Mouse (Mus musculus): ENCODE results near the gene Comp. TPM values are rescaled to one million over a fixed set of nuclear protein-coding genes. Genes with fewer than 3 reads are reported as not detected.

Gene Comp
- polyA plus RNA-seq, 1 experiment from 2014 or later, result not detected

DNA sequence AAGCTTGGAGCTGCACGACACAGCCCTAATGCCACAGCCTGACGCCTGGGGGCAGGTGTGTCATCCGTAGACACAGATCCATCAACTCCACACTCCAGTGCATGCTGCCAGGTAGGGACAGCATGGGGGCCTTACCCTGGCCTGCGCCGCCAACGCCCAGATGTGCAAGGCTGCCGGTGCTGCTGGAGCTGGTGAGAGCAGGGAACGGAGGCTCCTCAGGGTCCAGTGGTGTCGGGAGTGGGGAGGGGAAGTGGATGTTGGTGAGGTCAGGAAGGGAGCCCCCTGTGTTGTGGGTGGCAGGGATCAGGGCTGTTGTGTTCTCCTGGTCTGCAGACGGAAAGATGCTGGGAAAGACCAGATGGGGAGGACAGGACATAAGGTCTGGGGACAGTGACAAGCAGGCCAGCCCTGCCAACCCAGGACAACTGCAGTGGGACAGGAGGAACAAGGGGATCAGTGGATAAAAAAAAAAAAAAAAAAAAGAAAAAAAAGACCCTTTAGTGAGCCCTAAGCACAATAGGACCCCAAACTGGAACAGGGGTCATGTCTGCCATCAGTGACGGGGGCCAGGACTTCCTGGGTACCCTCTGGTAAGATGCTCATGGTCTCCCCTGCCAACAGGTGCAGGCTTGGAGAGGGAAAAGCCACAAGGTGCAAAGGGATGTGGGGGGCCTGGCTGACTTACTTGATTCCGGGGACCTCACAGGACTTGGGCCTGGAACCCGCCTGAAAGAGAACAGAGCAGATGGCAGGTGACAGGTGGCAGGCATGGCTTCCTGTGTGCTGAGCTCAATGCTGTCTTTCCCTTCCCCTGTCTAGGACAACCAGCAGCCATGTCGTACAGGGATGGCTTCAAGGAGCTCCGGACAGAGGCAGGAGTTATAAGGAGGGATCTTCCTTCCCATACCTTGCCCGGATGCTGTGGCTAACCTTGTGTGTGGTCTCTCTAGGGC lies 24.5 kb downstream of the Comp start:
- no peaks in the 10 kb centered on the region for H3K9me3 ChIP-seq (replicated peaks; ENCODE audit: control insufficient read depth, low read length)
- 87% methylated on average over 16 of the region's 16 CpGs for WGBS
- no peak overlapping the region for H3K4me3 ChIP-seq (ENCODE audit: low read depth, low read length)
- no peak overlapping the region for H3K27ac ChIP-seq (ENCODE audit: low read depth, low read length)
- H3K9ac ChIP-seq (ENCODE audit: low read length), result no peak overlapping the region
- no peaks in the 10 kb centered on the region for H3K4me1 ChIP-seq (ENCODE audit: control insufficient read depth, insufficient read depth, low read length)
- ATAC-seq, result no peak
- no peak for DNase-seq (ENCODE audit: low spot score)
- H3K27me3 ChIP-seq (replicated peaks; ENCODE audit: control insufficient read depth, insufficient read depth, low read length), result no peaks in the 10 kb centered on the region
- H3K4me2 ChIP-seq (ENCODE audit: low read length), result no peak overlapping the region
- H3K36me3 ChIP-seq (ENCODE audit: control insufficient read depth, insufficient read depth, low read length), result peaks cover 5% of the 10 kb centered on the region

GRCm38 (mm10) chr8:70404212-70404611 lies 30.9 kb downstream of the Comp start:
- no peak overlapping the region for H3K4me2 ChIP-seq (ENCODE audit: low read length)
- peaks cover 10% of the 10 kb centered on the region for H3K36me3 ChIP-seq (ENCODE audit: control insufficient read depth, insufficient read depth, low read length)
- 94% methylated on average over 3 of the region's 3 CpGs for WGBS
- H3K4me3 ChIP-seq (ENCODE audit: low read depth, low read length), result no peak overlapping the region
- no peak overlapping the region for H3K9ac ChIP-seq (ENCODE audit: low read length)
- no peak overlapping the region for H3K27ac ChIP-seq (ENCODE audit: low read depth, low read length)
- ATAC-seq (no peak), DNase-seq (ENCODE audit: low spot score) (no peak)
- peaks cover 5% of the 10 kb centered on the region; the same call in 1 of the 2 replicates for H3K4me1 ChIP-seq (ENCODE audit: control insufficient read depth, insufficient read depth, low read length)
- no peaks in the 10 kb centered on the region for H3K27me3 ChIP-seq (replicated peaks; ENCODE audit: control insufficient read depth, insufficient read depth, low read length)
- H3K9me3 ChIP-seq (replicated peaks; ENCODE audit: control insufficient read depth, low read length), result no peaks in the 10 kb centered on the region

DNA sequence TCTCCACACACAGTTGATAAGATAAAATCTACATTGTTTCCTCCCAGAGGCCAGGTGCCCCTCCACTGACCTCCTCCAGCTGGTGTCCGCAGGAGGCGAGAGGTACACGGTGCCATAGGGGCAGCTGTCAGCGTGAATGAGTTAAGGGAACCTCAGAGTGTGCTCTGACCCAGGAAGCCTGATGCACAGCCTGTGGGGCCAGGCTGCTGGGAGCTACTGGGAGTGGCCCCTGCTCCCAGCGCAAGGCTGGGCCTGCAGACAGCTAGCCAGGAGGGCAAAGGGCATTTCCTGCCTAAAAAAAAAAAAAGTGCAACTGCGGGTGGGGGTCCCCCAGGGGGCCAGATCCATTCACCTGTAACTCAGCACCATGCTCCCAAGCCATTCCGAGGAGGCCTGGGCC lies 31.8 kb downstream of the Comp start:
- H3K27me3 ChIP-seq (replicated peaks; ENCODE audit: control insufficient read depth, insufficient read depth, low read length), result no peaks in the 10 kb centered on the region
- no peaks in the 10 kb centered on the region for H3K9me3 ChIP-seq (replicated peaks; ENCODE audit: control insufficient read depth, low read length)
- DNase-seq (ENCODE audit: low spot score) (no peak), ATAC-seq (no peak)
- 78% methylated on average over 7 of the region's 7 CpGs for WGBS
- no peak overlapping the region for H3K27ac ChIP-seq (ENCODE audit: low read depth, low read length)
- no peak overlapping the region for H3K4me2 ChIP-seq (ENCODE audit: low read length)
- peaks cover 5% of the 10 kb centered on the region; the same call in 1 of the 2 replicates for H3K4me1 ChIP-seq (ENCODE audit: control insufficient read depth, insufficient read depth, low read length)
- H3K36me3 ChIP-seq (ENCODE audit: control insufficient read depth, insufficient read depth, low read length), result peaks cover 5% of the 10 kb centered on the region
- H3K4me3 ChIP-seq (ENCODE audit: low read depth, low read length), result no peak overlapping the region
- no peak overlapping the region for H3K9ac ChIP-seq (ENCODE audit: low read length)

GRCm38 (mm10) chr8:70406427-70407069 lies 33.2 kb downstream of the Comp start:
- Histone ChIP-seq H3K36me3 (ENCODE audit: control insufficient read depth, insufficient read depth, low read length) (peaks cover 5% of the 10 kb centered on the region; the same call in 1 of the 2 replicates), H3K27ac (ENCODE audit: low read depth, low read length) (no peak overlapping the region), H3K4me1 (ENCODE audit: control insufficient read depth, insufficient read depth, low read length) (peaks cover 5% of the 10 kb centered on the region; the same call in 1 of the 2 replicates), H3K9me3 (replicated peaks; ENCODE audit: control insufficient read depth, low read length) (no peaks in the 10 kb centered on the region), H3K4me3 (ENCODE audit: low read depth, low read length) (no peak overlapping the region), H3K27me3 (replicated peaks; ENCODE audit: control insufficient read depth, insufficient read depth, low read length) (no peaks in the 10 kb centered on the region), H3K4me2 (ENCODE audit: low read length) (no peak overlapping the region), H3K9ac (ENCODE audit: low read length) (no peak overlapping the region)
- no peak for ATAC-seq
- DNase-seq (ENCODE audit: low spot score), result no peak
- 75% methylated on average over 11 of the region's 11 CpGs for WGBS

DNA sequence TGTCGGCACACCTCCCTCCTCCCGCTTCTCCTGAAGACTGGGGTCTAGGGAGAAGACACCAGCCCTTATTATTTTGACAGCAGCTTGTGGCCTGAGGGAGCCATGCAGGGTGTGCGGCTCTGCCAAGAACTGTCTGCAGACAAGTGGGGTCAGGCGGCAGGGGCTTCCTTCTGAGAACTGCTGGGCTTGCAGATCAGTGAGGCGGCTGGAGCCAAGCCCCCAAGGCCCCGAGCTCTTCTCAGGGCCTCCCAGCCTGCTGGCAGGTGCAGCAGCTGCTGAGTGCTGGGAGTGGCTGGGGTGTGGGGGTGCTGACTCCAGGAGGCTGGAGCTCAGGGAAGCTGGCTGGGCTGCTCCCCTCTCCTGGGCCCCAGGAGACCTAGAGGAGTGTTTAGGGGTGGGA lies 34.9 kb downstream of the Comp start:
- Histone ChIP-seq H3K36me3 (ENCODE audit: control insufficient read depth, insufficient read depth, low read length) (peaks cover 10% of the 10 kb centered on the region), H3K27ac (ENCODE audit: low read depth, low read length) (peak overlapping the region; percentile 27; the same call in 1 of the 2 replicates), H3K9ac (ENCODE audit: low read length) (peak overlapping the region; percentile 40; the same call in 1 of the 2 replicates), H3K27me3 (replicated peaks; ENCODE audit: control insufficient read depth, insufficient read depth, low read length) (no peaks in the 10 kb centered on the region), H3K4me2 (ENCODE audit: low read length) (no peak overlapping the region), H3K9me3 (replicated peaks; ENCODE audit: control insufficient read depth, low read length) (no peaks in the 10 kb centered on the region), H3K4me1 (ENCODE audit: control insufficient read depth, insufficient read depth, low read length) (peaks cover 5% of the 10 kb centered on the region; the same call in 1 of the 2 replicates), H3K4me3 (ENCODE audit: low read depth, low read length) (no peak overlapping the region)
- DNase-seq (ENCODE audit: low spot score), result peak; percentile 17
- ATAC-seq, result peak; percentile 79
- 43% methylated on average over 6 of the region's 6 CpGs for WGBS

GRCm38 (mm10) chr8:70409019-70409418 lies 35.7 kb downstream of the Comp start:
- H3K9me3 ChIP-seq (replicated peaks; ENCODE audit: control insufficient read depth, low read length), result no peaks in the 10 kb centered on the region
- peaks cover 5% of the 10 kb centered on the region; the same call in 1 of the 2 replicates for H3K4me1 ChIP-seq (ENCODE audit: control insufficient read depth, insufficient read depth, low read length)
- no peak overlapping the region for H3K4me2 ChIP-seq (ENCODE audit: low read length)
- ATAC-seq, result no peak; the same call in 1 of the 2 replicates
- no peak overlapping the region for H3K4me3 ChIP-seq (ENCODE audit: low read depth, low read length)
- H3K9ac ChIP-seq (ENCODE audit: low read length), result 0 out of 2 replicates have a peak overlapping the region, but pooled peaks have one; percentile 35
- DNase-seq (ENCODE audit: low spot score), result no peak
- H3K27me3 ChIP-seq (replicated peaks; ENCODE audit: control insufficient read depth, insufficient read depth, low read length), result no peaks in the 10 kb centered on the region
- peaks cover 12% of the 10 kb centered on the region for H3K36me3 ChIP-seq (ENCODE audit: control insufficient read depth, insufficient read depth, low read length)
- 83% methylated on average over 10 of the region's 10 CpGs for WGBS
- H3K27ac ChIP-seq (ENCODE audit: low read depth, low read length), result no peak overlapping the region

DNA sequence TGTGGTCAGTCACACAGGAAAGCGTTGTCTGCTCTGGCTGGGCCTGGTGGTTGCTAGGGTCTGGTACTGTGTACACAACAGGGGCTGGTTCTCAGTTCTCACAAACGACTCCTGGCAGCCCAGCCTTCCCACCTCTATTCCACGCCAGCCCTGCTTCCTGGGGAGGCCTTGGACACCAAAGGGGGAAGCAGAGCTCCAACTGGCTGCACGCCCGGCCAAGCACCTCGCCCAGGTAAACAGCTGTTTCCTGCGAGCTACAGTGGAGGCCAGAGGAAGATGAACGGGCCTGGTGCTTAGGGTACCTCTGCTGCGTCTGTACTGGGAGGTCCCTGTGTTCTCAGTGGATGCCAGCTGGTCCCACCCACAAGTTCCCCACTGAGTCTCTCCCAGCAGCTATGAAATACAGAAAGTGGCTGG lies 36.1 kb downstream of the Comp start:
- no peak for ATAC-seq
- Histone ChIP-seq H3K27me3 (replicated peaks; ENCODE audit: control insufficient read depth, insufficient read depth, low read length) (no peaks in the 10 kb centered on the region), H3K27ac (ENCODE audit: low read depth, low read length) (no peak overlapping the region), H3K4me1 (ENCODE audit: control insufficient read depth, insufficient read depth, low read length) (peaks cover 5% of the 10 kb centered on the region; the same call in 1 of the 2 replicates), H3K4me2 (ENCODE audit: low read length) (no peak overlapping the region), H3K4me3 (ENCODE audit: low read depth, low read length) (no peak overlapping the region), H3K9ac (ENCODE audit: low read length) (no peak overlapping the region), H3K9me3 (replicated peaks; ENCODE audit: control insufficient read depth, low read length) (no peaks in the 10 kb centered on the region), H3K36me3 (ENCODE audit: control insufficient read depth, insufficient read depth, low read length) (peaks cover 10% of the 10 kb centered on the region)
- no peak for DNase-seq (ENCODE audit: low spot score)
- WGBS, result 70% methylated on average over 9 of the region's 9 CpGs

DNA sequence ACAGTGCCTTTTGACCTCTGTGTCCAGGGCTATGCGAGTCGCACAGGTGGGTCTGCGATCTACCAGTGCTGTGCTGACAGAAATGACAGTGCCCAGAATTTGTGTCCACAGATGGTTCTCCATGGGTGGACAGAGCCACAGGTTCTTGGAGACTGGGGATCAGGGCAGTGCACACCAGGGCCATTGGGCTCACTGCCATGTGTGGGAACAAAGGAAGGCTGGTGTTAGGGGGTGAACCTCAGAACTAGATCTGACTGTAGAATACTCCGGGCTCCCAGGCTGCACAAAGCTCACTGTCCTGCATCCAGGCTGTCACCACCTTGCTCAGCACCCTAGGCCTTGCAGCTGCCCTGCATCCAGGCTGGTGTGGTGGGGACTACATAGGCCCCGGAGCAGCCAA lies 36.9 kb downstream of the Comp start:
- Histone ChIP-seq H3K27ac (ENCODE audit: low read depth, low read length) (no peak overlapping the region), H3K4me2 (ENCODE audit: low read length) (no peak overlapping the region), H3K9me3 (replicated peaks; ENCODE audit: control insufficient read depth, low read length) (no peaks in the 10 kb centered on the region), H3K4me3 (ENCODE audit: low read depth, low read length) (no peak overlapping the region), H3K9ac (ENCODE audit: low read length) (no peak overlapping the region), H3K36me3 (ENCODE audit: control insufficient read depth, insufficient read depth, low read length) (peaks cover 9% of the 10 kb centered on the region; the same call in 1 of the 2 replicates), H3K27me3 (replicated peaks; ENCODE audit: control insufficient read depth, insufficient read depth, low read length) (no peaks in the 10 kb centered on the region), H3K4me1 (ENCODE audit: control insufficient read depth, insufficient read depth, low read length) (peaks cover 5% of the 10 kb centered on the region; the same call in 1 of the 2 replicates)
- 96% methylated on average over 5 of the region's 5 CpGs for WGBS
- no peak for ATAC-seq
- DNase-seq (ENCODE audit: low spot score), result no peak

Measured in forebrain, embryonic 14.5 days (tissue).